Mouse (Mus musculus) myocyte (in vitro differentiated cells): ENCODE results near the gene Sema7a. TPM values are rescaled to one million over a fixed set of nuclear protein-coding genes. Genes with fewer than 3 reads are reported as not detected.

Source experiments
- H3K27me3 ChIP-seq: one replicate; pipeline ENCODE4 v1.6.1; 2011; ENCODE audit not compliant: control insufficient read depth, insufficient read depth, insufficient read length
- H3K36me3 ChIP-seq: one replicate; pipeline ENCODE4 v1.6.1; 2011; ENCODE audit not compliant: control insufficient read depth, insufficient read depth
- H3K4me2 ChIP-seq: one replicate; pipeline ENCODE4 v1.6.1; 2011; ENCODE audit warnings: low read depth, control low read depth
- H3K4me3 ChIP-seq: one replicate; pipeline ENCODE4 v1.5.1; 2011; ENCODE audit warnings: mild to moderate bottlenecking, control low read depth, moderate library complexity
- H3K79me2 ChIP-seq: one replicate; pipeline ENCODE4 v1.6.1; 2011; ENCODE audit not compliant: control insufficient read depth, insufficient read depth
- H3ac ChIP-seq: one replicate; pipeline ENCODE4 v1.6.1; 2011; ENCODE audit not compliant: control insufficient read depth, insufficient read length
- CEBPB ChIP-seq: IDR thresholded peaks from 2 replicates; pipeline ENCODE4 v1.6.1; 2011; ENCODE audit warnings: mild to moderate bottlenecking, moderate library complexity; ENCODE audit not compliant: poor library complexity, insufficient read depth, severe bottlenecking
- E2F4 ChIP-seq: IDR thresholded peaks from one replicate; pipeline ENCODE4 v1.6.1; 2011; ENCODE audit warnings: mild to moderate bottlenecking, control low read depth, moderate library complexity; ENCODE audit not compliant: insufficient read depth
- MAX ChIP-seq: IDR thresholded peaks from one replicate; pipeline ENCODE4 v1.6.1; 2011; ENCODE audit warnings: low read depth, mild to moderate bottlenecking, control low read depth
- MYOD1 ChIP-seq, 3 experiments: IDR thresholded peaks; one replicate each; pipeline ENCODE4 v1.6.1; 2011; ENCODE audit warnings: control low read depth in 2 of 3, low read depth in 2 of 3, mild to moderate bottlenecking in 2 of 3, moderate library complexity in 1 of 3; ENCODE audit not compliant: insufficient read length in 2 of 3, control insufficient read depth in 1 of 3
- MYOG ChIP-seq, 3 experiments: IDR thresholded peaks; one replicate each; pipeline ENCODE4 v1.6.1; 2011; ENCODE audit warnings: control low read depth in 2 of 3, low read depth in 2 of 3, mild to moderate bottlenecking in 2 of 3; ENCODE audit not compliant: insufficient read length in 2 of 3, control insufficient read depth in 1 of 3, insufficient read depth in 1 of 3
- POLR2A ChIP-seq: IDR thresholded peaks from one replicate; pipeline ENCODE4 v1.6.1; 2011; ENCODE audit warnings: low read depth, mild to moderate bottlenecking, control low read depth, moderate library complexity; ENCODE audit not compliant: insufficient read length
- POLR2AphosphoS2 ChIP-seq: IDR thresholded peaks from one replicate; pipeline ENCODE4 v1.6.1; 2011; ENCODE audit warnings: low read depth, control low read depth; ENCODE audit not compliant: insufficient read length
- REST ChIP-seq: IDR thresholded peaks from one replicate; pipeline ENCODE4 v1.6.1; 2011; ENCODE audit warnings: mild to moderate bottlenecking, control low read depth, moderate library complexity; ENCODE audit not compliant: insufficient read depth, insufficient read length
- SRF ChIP-seq: IDR thresholded peaks from one replicate; pipeline ENCODE4 v1.6.1; 2011; ENCODE audit warnings: low read depth; ENCODE audit not compliant: control insufficient read depth, insufficient read length
- TCF12 ChIP-seq: IDR thresholded peaks from one replicate; pipeline ENCODE4 v1.6.1; 2011; ENCODE audit warnings: mild to moderate bottlenecking, control low read depth; ENCODE audit not compliant: poor library complexity, insufficient read depth, severe bottlenecking
- TCF3 ChIP-seq: IDR thresholded peaks from one replicate; pipeline ENCODE4 v1.6.1; 2011; ENCODE audit warnings: low read depth, control low read depth; ENCODE audit not compliant: insufficient read length
- USF1 ChIP-seq: IDR thresholded peaks from one replicate; pipeline ENCODE4 v1.6.1; 2011; ENCODE audit warnings: low read depth, mild to moderate bottlenecking, control low read depth, moderate library complexity
- polyA plus RNA-seq: library from polyadenylated mRNA; unstranded; fragments of >200 nt; fragmentation: generic; extraction: Trizol; gene quantifications from one replicate; pipeline ENCODE4 v1.2.1, GENCODE M21; 2012; ENCODE audit warnings: missing spikeins

The Sema7a gene
- polyA plus RNA-seq, 1 experiment: 27.4 TPM

- no peak overlapping the region for H3K4me2 ChIP-seq
- no peaks in the 10 kb centered on the region for H3K36me3 ChIP-seq
- no peaks in the 10 kb centered on the region for H3K79me2 ChIP-seq
- TF ChIP-seq E2F4: no peak
- TF ChIP-seq CEBPB: no peak
- TF ChIP-seq POLR2AphosphoS2: no peak
- TF ChIP-seq TCF12: no peak
- TF ChIP-seq MYOD1 (IDR thresholded peaks at IDR 0.05; ENCODE audit: control insufficient read depth in 1 of 3, insufficient read length in 2 of 3, low read depth in 2 of 3): no peak
- TF ChIP-seq TCF3: no peak
- TF ChIP-seq USF1: no peak
- TF ChIP-seq MYOG (IDR thresholded peaks at IDR 0.05; ENCODE audit: control insufficient read depth in 1 of 3, insufficient read depth in 1 of 3, insufficient read length in 2 of 3, low read depth in 2 of 3): no peak
- no peak for TF ChIP-seq SRF
- no peak for TF ChIP-seq REST
- no peak for TF ChIP-seq MAX
- TF ChIP-seq POLR2A: no peak
- no peaks in the 10 kb centered on the region for H3K27me3 ChIP-seq
- no peak overlapping the region for H3ac ChIP-seq
- H3K4me3 ChIP-seq: no peak overlapping the region
Measured at GRCm38 (mm10) chr9:58011552-58011951, 71.6 kb downstream of the Sema7a start.

Other genes with a start within 250 kb of the Sema7a start
- gene Edc3, start 231.6 kb upstream of the Sema7a start, polyA plus RNA-seq: 11.0 TPM
- 47.1 TPM for gene Clk3, start 174.3 kb upstream of the Sema7a start, polyA plus RNA-seq
- gene Arid3b, start 103.3 kb upstream of the Sema7a start, polyA plus RNA-seq: 1.5 TPM
- gene Ubl7, start 29.1 kb upstream of the Sema7a start, polyA plus RNA-seq: 62.0 TPM
- gene Cyp11a1, start 66.3 kb downstream of the Sema7a start, polyA plus RNA-seq: 0.11 TPM
- gene Stra6, start 123.7 kb downstream of the Sema7a start, polyA plus RNA-seq: 0.64 TPM
- gene Ccdc33, start 178.7 kb downstream of the Sema7a start, polyA plus RNA-seq: not detected